Mouse (Mus musculus) c-Kit-positive CD71-positive TER-119-negative erythroid progenitor cells, embryonic 14.5 days (primary cell): ENCODE measurements around the gene 4930512M02Rik.

Source experiments
- DNase-seq: peaks from one replicate; pipeline ENCODE4 v3.0.0-alpha.2; 2013; ENCODE audit warnings: low read depth

The 4930512M02Rik gene

DNA sequence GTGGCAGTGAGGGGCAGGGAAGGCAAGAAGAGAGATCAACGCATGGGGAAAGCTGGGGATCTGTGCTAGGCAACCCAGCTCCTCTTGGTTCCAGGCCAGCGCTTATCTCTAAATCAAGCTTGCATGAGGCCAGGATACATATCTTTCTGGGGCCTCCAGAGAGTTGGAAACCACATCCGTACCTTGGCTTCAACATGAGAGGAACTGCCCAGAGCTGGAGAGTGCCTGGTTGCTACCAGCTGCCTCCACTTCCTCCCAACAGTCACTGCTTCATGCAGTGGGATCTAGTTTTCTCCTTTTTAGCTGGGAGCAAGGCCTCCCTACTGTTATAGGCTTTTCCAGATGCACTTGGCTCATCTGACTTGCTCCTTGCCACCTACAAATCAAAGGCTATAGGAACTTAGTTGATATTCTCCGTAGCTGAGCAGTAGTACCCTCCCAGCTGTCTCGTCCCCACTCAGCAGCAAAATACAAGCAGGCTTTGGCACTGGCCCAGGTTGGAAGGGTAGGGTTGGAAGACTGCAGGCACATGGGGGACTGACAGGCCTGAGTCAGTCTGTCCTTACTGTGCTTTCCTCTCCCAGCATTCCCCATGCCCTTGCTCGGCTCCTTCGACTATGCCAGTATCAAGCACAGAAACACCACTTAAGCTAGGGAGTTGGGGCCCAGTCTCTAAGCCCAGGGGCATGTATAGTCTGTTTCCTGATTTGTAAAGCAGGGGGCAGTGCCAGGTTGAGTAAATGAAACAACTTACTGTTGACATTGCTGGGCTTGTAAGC lies 63.2 kb downstream of the 4930512M02Rik start:
- no peak for DNase-seq

DNA sequence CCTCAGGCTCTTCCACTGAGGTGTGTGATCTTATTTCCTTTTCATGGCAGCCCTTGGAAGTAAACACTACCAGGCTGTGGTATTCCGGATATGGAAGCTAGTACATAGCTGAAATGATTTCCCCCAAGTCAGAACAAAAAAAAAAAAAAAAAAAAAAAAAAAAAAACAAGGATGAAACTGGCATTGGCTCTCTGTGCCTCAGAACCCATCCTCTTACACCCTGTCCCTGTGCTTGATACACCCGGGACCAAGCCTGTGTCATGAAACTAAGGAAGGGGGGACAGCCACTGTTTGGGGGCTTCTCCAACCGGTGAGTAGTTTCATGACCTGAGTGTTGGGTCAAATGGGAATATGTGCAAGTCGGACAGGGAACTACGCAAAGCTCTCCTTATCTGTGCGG lies 66.5 kb downstream of the 4930512M02Rik start:
- no peak for DNase-seq

GRCm38 (mm10) chr11:11559099-11559686 lies 68.4 kb downstream of the 4930512M02Rik start:
- no peak for DNase-seq

GRCm38 (mm10) chr11:11558662-11559061 lies 69.0 kb downstream of the 4930512M02Rik start:
- no peak for DNase-seq

GRCm38 (mm10) chr11:11557173-11557967 lies 70.3 kb downstream of the 4930512M02Rik start:
- DNase-seq = peak; percentile 73

GRCm38 (mm10) chr11:11556186-11556585 lies 71.4 kb downstream of the 4930512M02Rik start:
- DNase-seq = no peak

DNA sequence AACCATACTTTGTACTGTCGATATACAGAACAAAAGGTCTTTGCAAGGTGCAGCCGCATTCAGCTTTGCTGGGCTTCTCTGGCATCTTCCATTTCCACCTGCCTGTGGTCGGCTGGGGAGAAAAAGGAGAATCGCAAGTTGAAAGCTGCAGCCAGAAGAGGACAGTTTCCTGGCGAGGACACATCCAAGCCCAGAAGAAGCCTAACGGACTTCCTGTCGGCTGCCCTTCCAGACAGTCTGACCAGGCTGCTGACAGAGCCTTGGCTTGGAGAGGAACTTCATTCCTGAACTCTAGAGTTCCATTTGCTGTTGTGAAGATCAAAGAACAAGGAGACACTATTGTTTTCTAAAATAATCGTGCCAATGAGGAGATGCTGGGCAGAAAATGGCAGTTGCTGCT lies 72.1 kb downstream of the 4930512M02Rik start:
- no peak for DNase-seq

- no peak for DNase-seq
Measured at GRCm38 (mm10) chr11:11547597-11548240, 79.9 kb downstream of the 4930512M02Rik start.

DNA sequence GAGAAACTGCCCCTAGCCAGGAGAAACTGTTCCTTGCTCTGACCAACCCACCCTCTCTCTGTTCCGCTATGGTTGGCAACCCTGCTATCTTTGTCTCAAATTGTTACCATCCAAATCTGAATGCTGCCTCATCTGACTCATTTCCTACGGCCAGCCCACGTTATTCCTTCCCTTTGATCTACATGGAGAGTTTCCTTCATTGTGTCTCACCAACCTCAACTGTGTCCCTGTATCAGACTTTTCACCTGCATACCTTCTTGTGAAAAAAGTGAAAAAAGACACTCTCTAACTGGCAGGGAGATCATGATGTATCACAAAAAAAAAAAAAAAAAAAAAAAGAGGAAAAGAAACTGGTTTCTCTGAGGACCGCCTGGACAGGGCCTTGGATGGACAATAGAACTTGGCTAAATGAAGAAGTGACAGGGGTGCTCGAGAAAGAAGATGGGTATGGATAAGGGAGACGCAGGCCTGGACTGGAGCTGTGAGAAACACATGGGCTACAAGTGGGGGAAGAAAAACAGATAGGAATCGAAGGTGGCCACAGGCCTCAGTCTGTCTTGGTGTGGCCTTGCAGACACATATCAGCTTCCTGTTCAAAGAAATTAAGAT lies 80.6 kb downstream of the 4930512M02Rik start:
- no peak for DNase-seq

- no peak for DNase-seq
Measured at GRCm38 (mm10) chr11:11545948-11546347, 81.7 kb downstream of the 4930512M02Rik start.
